Mouse (Mus musculus) brain, adult 2 months (tissue): Measurements from ENCODE around the gene C730034F03Rik.

Source experiments
- DNase-seq: peaks from one replicate; pipeline ENCODE4 v3.0.0; 2011; ENCODE audit warnings: low read depth, low spot score

C730034F03Rik gene

GRCm38 (mm10) chr15:89475293-89475600 lies 45.9 kb downstream of the C730034F03Rik start:
- DNase-seq = no peak

GRCm38 (mm10) chr15:89475611-89476474 lies 46.5 kb downstream of the C730034F03Rik start:
- peak; percentile 98 for DNase-seq

GRCm38 (mm10) chr15:89476475-89476815 lies 47.1 kb downstream of the C730034F03Rik start:
- no peak for DNase-seq

GRCm38 (mm10) chr15:89477091-89477491 lies 47.7 kb downstream of the C730034F03Rik start, which contains the start of gene Arsa:
Gene Arsa, minus strand, starts transcription at chr15:89477425.
- no peak for DNase-seq

- no peak for DNase-seq
Observed at GRCm38 (mm10) chr15:89477806-89478205, 48.4 kb downstream of the C730034F03Rik start.

GRCm38 (mm10) chr15:89478622-89479021 lies 49.2 kb downstream of the C730034F03Rik start:
- no peak for DNase-seq
